Mouse (Mus musculus) G1E-ER4 (cell line): ENCODE results near the gene Abhd14b. TPM values are rescaled to one million over a fixed set of nuclear protein-coding genes. Genes with fewer than 3 reads are reported as not detected.

ENCODE experiments used
- GATA1 ChIP-seq: IDR thresholded peaks from one replicate; pipeline ENCODE4 v1.8.0; 2012; ENCODE audit warnings: low read length, inconsistent platforms
- polyA plus RNA-seq: library from polyadenylated mRNA; stranded (reverse); fragments of >175 nt; gene quantifications from 2 replicates; pipeline ENCODE4 v1.2.3, GENCODE M21; 2012

Abhd14b gene
- polyA plus RNA-seq, 1 experiment: 1.1 TPM

GRCm38 (mm10) chr9:106420608-106421007 lies 26.7 kb upstream of the Abhd14b start:
- TF ChIP-seq GATA1: no peak

- no peak for TF ChIP-seq GATA1
Observed at GRCm38 (mm10) chr9:106421033-106421864, 26.0 kb upstream of the Abhd14b start.

- TF ChIP-seq GATA1: no peak
Observed at GRCm38 (mm10) chr9:106421865-106422160, 25.4 kb upstream of the Abhd14b start.

GRCm38 (mm10) chr9:106428719-106429220 lies 18.5 kb upstream of the Abhd14b start:
- TF ChIP-seq GATA1: no peak

GRCm38 (mm10) chr9:106429221-106430014 lies 17.8 kb upstream of the Abhd14b start, which contains the start of gene Rpl29:
Gene Rpl29 (plus strand): TSS chr9:106429454.
- no peak for TF ChIP-seq GATA1

DNA sequence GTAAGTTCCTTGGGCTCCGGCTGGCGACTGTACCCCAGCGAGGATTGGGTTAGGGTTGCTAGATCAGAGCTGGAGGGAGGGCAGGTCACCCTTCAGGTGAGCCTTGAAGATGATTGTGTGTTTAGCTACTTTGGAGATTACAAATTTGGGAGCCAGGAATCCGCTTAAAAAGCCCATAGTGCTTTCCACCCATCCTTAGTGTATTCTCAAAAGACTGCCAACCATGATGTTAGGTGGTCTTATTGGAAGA lies 17.3 kb upstream of the Abhd14b start:
- TF ChIP-seq GATA1: no peak

DNA sequence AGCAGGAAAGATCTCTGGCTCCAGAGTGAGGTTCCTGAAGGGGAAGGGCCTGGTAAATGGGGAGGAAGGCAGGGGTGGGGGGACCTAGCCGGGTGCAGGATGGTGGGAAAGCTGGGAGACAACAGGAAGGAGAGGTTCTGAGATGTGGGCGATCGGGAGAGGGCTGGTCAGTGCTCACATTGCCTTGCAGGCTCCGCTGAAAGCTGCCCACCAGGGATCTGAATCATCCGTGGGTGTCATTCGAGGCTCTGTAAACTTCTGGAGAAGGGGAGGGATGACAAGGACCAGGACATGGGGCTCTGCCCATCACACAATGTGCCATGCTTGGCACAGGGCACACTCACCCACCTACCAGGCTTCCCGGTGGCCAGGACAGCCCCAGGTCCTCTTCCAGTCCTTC lies 13.9 kb upstream of the Abhd14b start:
- no peak for TF ChIP-seq GATA1

GRCm38 (mm10) chr9:106436566-106436965 lies 10.7 kb upstream of the Abhd14b start:
- no peak for TF ChIP-seq GATA1

GRCm38 (mm10) chr9:106442680-106443079 lies 4.6 kb upstream of the Abhd14b start:
- no peak for TF ChIP-seq GATA1

DNA sequence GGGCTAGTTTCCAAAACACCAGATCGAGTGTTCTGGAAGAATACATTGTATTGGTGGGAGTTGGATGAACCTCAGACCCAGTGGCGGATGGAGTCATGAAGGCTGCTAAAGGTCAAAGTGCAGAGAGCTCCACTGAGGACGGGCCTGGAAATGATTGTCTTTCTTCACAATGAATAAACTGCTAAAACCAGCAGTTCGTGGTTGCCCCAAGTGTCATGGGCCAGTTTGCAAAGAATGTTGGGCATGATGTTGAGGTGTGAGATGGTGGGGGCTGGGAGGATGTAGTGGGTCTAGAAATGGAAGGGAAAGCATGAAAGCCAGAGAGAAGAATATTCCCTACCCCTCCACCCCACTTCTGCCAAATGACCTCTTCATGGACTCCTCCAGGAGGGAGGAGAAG lies 2.4 kb upstream of the Abhd14b start:
- TF ChIP-seq GATA1: no peak

DNA sequence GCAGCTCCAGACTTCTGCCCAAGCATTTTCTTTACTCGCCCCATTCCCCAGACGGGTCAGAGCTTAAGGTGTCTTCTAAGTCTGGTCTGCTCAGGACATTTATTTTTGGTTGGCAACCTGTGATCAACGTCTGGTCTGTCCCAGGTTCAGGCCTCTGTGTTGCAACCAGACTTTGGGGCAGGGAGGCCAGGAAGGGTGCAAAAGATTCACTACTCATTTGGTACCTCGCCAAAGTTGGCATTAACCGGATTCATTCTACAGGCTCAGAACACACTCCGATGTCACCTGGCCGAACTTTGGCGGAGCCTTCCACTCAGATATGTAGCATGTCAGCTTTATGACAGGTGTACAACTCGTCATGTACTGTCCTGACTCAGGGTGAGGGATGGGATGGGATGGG lies 692 bp downstream of the Abhd14b start:
- TF ChIP-seq GATA1: no peak

- TF ChIP-seq GATA1: no peak
Observed at GRCm38 (mm10) chr9:106448498-106449031, 1.3 kb downstream of the Abhd14b start.

GRCm38 (mm10) chr9:106449947-106450346 lies 2.7 kb downstream of the Abhd14b start:
- TF ChIP-seq GATA1: no peak

DNA sequence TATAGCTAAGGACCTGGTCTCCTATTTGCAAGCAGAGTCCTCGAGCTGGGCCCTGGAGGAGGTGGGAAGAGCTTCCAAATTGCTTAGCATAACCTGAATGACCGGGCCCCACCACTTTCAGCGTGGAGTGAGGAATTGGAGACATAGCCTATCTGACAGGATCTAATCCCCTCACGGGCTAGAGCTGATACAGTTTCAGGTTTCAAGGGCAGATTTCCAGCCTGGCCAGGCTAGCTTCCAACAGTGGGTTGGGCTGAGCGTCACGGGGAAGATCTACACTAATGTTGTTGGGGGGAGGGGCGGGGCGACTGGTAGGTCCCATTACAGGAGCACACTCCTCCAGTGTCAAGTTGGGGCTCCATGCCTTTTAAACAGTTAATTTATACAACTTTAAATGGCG lies 3.4 kb downstream of the Abhd14b start:
- no peak for TF ChIP-seq GATA1

DNA sequence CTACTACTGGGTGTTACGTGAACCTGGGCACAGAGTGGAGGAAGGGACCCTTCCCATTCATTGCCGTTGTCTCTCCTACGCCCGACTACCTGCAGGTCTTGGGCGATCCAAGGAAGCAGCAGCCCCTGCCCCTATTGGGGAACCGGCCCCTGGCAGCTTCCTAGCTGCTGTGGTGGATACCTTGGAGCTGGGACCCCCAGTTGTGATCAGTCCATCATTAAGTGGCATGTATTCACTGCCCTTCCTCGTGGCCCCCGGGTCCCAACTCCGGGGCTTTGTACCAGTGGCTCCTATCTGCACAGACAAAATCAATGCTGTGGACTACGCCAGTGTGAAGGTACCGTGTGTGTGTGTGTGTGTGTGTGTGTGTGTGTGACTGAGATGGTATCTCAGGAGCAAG lies 4.0 kb downstream of the Abhd14b start:
- TF ChIP-seq GATA1: no peak

DNA sequence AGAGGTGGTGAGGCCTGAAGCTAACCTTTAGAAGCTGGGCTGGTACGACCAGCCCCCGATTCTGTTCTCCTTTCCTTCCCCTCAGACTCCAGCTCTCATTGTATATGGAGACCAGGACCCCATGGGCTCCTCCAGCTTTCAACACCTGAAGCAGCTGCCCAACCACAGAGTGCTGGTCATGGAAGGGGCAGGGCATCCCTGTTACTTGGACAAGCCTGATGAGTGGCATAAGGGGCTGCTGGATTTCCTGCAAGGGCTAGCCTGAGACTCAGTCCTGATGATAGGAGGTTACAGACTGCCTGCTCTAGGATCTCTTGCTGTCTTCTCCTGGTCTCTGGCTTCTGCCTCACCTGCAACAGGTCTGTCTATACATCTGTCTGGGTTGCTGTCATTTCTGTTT lies 4.6 kb downstream of the Abhd14b start:
- TF ChIP-seq GATA1: no peak

GRCm38 (mm10) chr9:106452351-106452750 lies 5.1 kb downstream of the Abhd14b start:
- TF ChIP-seq GATA1: no peak
